Mouse (Mus musculus) spleen, adult 18-20 months (tissue): Measurements from ENCODE around the gene Mab21l1.

ENCODE experiments used
- DNase-seq, 2 experiments: peaks; one replicate each; pipeline ENCODE4 v3.0.0; 2022; ENCODE audit warnings: mixed read lengths in 2 of 2

Mab21l1 gene

GRCm38 (mm10) chr3:55816638-55817375, 34.5 kb downstream of the Mab21l1 start:
- DNase-seq, result no peak

- no peak for DNase-seq
These were observed 35.8 kb downstream of the Mab21l1 start for GRCm38 (mm10) chr3:55818082-55818481.

GRCm38 (mm10) chr3:55819598-55819997, 37.3 kb downstream of the Mab21l1 start:
- no peak for DNase-seq

GRCm38 (mm10) chr3:55824864-55825263, 42.6 kb downstream of the Mab21l1 start:
- no peak for DNase-seq

GRCm38 (mm10) chr3:55828481-55829256, 46.4 kb downstream of the Mab21l1 start:
- no peak for DNase-seq

- DNase-seq, result no peak
These were observed 47.9 kb downstream of the Mab21l1 start for GRCm38 (mm10) chr3:55830226-55830625.
